Mouse (Mus musculus) layer of hippocampus, postnatal 36 days (tissue): ENCODE measurements around the gene Ncor1. TPM values are rescaled to one million over a fixed set of nuclear protein-coding genes. Genes with fewer than 3 reads are reported as not detected.
"Not testable (repeated sequence)": the region's sequence is repeated elsewhere in the genome, so short reads cannot be mapped to it uniquely, and the experiment has no call there.

Source experiments
- DNase-seq, 2 experiments: peaks; one replicate each; pipeline ENCODE4 v3.0.0; 2022
- total RNA-seq, 2 experiments: library from RNA; stranded (reverse); gene quantifications; 2 replicates each; pipeline ENCODE4 v1.2.3; 2021

The Ncor1 gene
- total RNA-seq: 100 to 1,000 TPM; 276 to 321 TPM

GRCm38 (mm10) chr11:62458276-62458724 is at the start of gene Ncor1, which contains the start of gene Pigl:
TSS of gene Ncor1 (minus strand) at chr11:62458541.
TSS of gene Pigl (plus strand) at chr11:62458460.
- DNase-seq: peak; percentile 84 to 86

GRCm38 (mm10) chr11:62507683-62508082 is 49.3 kb upstream of the Ncor1 start:
- DNase-seq: no peak

GRCm38 (mm10) chr11:62500529-62500928 is 42.2 kb upstream of the Ncor1 start:
- no peak for DNase-seq

DNA sequence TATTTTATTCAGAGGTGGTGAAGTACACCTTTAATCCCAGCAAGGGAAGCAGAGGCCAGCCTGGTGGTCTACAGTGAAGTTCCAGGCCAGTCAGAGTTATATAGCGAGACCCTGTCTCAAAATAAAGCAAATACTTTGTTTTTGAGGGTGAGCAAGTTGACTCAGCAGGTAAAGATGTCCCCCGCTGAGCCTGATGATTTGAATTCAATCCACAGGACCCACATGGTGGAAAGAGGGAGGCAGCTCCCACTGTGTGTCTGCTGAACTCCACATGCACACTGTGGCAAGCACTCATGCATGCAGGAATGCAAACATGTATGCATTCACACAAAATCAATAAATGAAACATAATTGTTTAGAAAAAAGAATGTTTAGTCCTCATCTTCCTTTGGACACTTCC is 40.5 kb upstream of the Ncor1 start:
- DNase-seq: no peak

DNA sequence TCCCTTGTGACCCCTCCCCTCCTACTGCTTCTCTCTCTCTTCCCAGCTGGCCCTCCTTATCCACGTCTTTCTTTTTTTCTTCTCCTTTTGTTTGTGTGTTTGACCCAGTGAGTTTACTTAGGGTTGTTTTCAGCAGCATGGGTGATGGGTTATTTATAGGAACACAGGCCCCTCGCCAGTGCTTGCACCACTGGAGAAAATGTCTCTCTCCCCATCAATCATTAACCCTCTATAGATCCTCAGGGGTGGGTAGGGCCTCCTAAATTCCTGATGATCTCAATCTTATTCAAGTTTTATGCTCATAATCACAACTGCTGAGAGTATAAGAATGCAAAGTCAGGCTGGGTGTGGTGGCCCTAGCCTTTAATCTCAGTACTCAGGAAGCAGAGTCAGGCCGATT is 38.8 kb upstream of the Ncor1 start:
- no peak for DNase-seq

DNA sequence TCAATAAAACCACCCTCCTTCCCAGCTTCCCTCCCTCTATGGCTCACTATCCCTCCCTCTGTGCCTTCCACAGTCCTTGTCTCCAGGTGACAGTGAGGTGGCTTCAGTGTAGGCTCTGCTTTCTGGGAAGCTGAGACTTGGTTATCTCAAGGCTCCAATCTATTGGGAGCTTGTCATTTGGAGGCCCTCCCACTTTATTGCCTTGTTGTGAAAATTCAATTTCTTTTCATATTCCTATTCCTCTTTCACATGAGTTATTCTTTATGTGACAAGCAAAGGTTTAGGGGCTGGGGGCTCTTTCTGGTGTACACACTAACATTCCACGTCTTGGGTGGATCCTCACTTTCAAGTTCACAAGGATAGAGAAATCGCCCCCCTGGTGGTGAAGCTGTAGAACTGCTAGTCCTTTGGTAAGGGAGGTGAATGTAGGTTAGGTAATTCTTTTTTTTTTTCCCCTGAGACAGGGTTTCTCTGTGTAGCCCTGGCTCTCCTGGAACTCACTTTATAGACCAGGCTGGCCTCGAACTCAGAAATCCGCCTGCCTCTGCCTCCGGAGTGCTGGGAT is 37.9 kb upstream of the Ncor1 start:
- DNase-seq: no peak

DNA sequence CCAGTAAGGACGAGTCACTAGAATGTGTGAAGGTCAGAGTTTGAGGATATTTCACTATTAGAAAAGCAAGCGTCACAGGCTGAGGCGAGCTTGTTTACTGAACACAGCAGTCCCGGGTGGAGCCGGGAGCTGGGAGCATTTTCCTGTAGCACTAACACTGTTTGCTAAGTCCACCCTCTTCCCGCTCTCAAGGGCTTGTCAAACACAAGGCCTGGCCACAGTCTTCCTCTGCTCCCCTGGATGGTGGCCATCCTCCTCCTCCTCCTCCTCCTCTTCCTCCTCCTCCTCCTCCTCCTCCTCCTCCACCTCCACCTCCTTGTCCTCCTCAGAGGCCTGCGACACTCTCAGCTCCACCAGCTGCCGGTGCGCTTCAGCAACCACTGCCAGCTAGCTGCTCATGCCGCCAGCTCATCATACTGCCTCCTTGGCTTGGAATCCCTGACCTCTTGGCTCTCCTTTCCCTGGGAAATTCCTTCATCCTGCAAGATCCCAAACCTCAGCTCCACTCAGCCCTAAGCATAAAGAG is 37.0 kb upstream of the Ncor1 start:
- DNase-seq: peak in 1 of 2 experiments; percentile 6

DNA sequence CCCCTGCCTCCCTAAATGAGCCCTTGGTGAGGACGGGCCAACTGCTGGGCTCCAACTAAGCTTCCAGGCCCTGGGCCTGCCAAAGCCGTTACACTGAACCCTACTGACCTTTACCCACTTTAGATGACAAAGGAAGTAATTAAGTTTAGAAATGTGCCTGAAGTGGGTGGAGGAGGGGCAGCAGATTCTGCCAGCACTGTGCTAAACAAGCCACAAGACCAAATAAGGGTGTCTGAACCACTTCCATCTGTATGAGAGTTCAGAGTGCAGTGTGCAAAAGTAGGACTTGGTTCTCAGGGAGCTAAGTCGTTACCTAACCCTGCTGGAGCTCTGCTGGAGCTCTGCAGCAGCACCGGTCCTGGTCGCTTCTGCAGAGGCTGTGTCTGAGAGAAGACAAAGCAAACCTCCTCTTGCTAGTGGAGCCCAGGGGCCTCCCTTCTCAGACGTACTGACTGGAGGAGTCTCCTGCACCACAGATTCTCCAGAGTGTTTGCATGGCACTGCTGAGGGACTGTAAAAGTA is 36.5 kb upstream of the Ncor1 start:
- peak in 1 of 2 experiments; percentile 20 for DNase-seq

DNA sequence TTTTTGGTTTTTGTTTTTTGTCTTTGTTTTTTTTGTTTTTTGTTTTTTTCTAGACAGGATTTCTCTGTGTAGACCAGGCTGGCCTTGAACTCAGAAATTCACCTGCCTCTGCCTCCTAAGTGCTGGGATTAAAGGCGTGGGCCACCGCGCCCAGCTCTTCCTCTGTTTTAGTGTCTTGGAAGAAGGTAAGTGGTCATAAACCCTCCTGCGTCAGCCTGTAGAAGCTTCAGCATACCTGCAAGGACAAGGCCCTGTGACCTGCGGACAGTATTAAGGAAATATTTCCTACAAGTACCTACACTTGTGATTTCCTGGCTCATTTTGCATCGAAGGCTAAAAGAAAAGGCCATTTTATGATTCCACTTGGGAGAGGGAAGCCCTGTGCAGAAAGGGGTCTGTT is 35.4 kb upstream of the Ncor1 start:
- DNase-seq: no peak

GRCm38 (mm10) chr11:62487540-62488350 is 29.4 kb upstream of the Ncor1 start:
- DNase-seq: no peak

DNA sequence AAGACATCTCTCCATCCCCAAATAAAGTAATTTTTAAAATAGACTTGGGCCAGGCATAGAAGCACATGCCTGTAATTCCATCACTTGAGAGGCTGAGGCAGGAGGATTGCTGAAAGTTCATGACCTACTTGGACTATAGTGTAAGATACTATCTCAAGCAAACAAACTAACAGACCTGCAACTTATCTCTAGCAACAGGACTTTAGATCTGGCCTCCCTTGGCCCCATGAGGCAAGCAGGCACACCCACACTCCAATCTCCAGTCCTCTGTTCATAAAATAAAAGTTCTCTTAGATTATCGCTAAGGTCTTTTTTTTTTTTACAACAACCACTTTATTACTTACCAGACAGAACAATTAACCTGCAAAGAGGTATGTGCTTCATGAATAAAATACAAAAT is 28.6 kb upstream of the Ncor1 start:
- DNase-seq: no peak

- no peak for DNase-seq
Measured at GRCm38 (mm10) chr11:62479581-62479980, 21.2 kb upstream of the Ncor1 start.

DNA sequence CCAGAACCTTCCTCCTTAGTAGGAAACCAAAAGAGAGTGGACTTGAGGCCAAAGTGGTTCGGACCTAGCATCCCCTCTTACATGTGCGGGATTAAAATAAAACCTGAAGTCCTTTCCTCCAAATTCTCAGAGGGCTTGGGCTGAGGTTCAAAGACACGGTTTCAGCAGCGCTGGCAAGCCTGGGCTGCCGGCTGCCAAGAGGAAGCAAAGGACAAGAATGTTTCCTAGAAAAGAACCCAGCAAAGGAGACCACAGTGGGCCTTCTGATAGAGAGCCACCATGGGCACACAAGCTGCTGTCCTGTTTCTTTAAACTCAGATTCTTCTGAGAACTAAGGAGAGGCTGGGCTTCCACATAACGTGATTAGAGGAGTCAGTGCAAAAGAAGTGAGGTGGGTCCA is 20.6 kb upstream of the Ncor1 start:
- DNase-seq: no peak

- no peak for DNase-seq
Measured at GRCm38 (mm10) chr11:62476156-62476555, 17.8 kb upstream of the Ncor1 start.

DNA sequence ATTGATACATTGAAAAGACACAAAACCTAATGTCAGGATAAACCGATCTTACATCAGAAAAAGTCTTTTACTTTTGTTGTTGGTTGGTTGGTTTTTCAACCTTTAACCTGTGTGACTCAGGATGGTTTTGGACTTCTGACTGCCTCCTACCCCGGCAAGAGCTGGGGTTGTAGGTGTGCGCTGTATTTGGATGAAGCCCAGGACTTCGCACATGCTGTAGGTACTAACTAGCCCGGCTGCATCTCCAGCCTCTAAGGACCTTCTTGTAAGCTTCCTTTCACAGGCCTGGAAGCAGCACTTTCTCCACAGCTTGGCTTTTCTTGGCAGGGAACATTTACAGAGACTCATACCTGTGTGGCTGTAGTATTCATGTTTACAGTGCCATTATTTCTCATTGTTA is 15.2 kb upstream of the Ncor1 start:
- DNase-seq: no peak

- DNase-seq: no peak
Measured at GRCm38 (mm10) chr11:62470451-62470850, 12.1 kb upstream of the Ncor1 start.

DNA sequence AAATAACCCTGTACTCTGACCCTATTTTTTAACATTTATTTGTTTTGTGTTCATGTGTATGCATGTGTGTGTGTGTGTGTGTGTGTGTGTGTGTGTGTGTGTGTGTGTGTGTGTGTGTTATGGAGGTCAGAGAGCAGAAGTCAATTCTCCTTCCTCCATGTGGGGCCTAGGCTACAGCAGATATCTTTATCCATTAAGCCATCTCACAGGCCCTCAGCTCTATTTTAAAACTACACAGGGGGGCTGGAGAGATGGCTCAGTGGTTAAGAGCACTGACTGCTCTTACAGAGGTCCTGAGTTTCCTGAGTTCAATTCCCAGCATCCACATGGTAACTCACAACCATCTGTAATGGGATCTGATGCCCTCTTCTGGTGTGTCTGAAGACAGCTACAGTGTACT is 8.9 kb upstream of the Ncor1 start:
- not testable (repeated sequence) for DNase-seq

DNA sequence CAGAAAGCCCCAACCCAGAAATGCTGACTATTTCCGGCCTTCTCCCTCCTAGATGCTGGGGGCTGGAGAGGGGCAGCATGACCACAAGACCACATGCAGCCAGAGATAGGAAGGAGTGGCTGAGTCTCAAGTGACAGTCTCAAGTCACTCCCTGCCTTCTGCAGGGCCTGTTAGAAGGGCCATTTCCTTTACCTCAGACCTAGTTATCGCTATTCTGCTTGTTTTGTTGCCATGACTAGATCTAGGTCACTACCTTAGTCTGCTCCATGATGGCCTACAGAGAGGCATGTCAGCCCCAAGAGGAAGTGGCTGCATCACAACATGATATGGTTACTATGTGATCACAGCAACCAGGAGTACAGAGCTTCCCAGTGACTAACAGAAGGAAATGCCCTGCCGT is 8.2 kb upstream of the Ncor1 start:
- DNase-seq: no peak

GRCm38 (mm10) chr11:62465849-62466248 is 7.5 kb upstream of the Ncor1 start:
- no peak for DNase-seq

DNA sequence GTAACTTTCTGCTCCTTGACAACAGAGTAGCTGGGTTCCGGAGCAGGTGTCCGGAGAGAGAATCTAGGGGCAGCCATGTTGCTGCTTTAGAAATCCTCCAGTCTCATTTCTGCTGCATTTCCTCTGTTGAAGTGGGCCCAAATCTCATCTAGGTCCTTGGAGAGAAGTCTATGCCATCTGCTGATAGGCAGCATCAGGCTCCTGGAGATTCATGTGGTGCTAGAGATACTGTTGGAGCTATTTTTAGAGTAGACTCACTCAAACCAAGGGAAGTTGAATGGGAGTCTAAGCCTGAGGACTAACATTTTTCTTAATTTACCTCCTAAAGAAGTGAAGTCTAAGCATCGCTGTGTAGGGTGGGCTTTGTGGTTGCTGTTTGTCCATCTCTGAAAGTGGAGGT is 6.4 kb upstream of the Ncor1 start:
- no peak for DNase-seq

DNA sequence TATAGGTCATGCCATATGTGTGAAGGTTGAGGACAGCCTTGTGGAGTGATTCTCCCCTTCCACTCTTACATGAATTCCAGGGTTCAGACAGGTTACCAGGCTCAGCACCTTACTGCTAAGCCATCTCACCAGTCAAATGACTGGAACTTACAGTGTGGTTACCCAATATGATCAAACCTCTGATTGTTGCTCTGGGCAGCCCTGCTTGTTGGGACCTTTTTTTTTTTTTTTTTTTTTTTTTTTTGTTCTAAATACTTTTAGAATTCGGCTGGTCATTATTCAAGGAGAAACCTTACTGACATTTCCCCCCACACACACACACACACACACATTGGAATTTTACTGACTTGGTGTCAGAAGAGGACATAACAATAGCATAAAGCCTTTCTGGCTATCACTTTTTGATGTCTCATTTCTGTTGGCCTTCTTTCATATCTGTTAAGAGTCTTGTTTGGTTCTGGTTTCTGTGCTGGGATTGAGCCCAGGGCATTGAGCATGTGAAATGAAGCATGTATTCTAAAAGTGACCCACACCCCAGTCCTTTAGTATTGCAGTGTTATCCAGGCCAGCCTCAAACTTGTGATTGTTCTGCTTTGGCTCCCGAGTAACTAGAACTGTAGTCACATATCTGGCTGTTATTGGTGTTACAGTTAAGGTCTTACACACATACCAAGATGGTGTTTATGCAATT is 5.0 kb upstream of the Ncor1 start:
- no peak for DNase-seq

DNA sequence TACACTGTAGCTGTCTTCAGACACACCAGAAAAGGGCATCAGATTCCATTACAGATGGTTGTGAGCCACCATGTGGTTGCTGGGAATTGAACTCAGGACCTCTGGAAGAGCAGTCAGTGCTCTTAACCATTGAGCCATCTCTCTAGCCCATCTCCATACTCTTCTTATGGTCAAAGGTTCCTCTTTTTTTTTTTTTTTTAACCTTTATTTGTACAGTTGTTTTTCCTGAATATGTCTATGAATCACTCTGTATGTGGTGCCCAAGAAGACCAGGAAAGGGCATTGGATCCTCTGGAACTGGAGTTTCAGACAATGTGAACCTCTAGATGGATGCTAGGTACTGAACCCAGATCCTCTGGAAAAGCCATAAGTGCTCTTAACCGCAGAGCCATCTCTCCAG is 4.2 kb upstream of the Ncor1 start:
- DNase-seq: not testable (repeated sequence)

DNA sequence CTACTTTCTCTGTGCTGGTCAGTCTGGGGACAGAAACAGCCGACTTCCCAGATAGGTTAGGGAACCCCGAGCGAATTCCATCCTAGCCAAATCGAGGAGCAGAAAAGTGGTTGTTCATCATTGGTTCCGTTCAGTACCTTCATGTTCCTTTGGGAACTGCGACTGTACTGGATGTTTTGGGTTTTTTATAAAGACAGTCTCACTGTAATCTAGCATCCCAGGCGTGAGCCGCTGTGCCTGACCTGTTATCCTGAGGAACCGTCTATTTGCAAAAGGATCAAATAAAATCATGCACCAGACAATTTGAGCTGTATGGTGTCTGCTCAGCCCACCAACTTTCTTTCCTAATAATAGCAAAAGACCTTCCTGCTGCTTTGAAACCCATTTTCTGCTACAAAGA is 439 bp upstream of the Ncor1 start:
- no peak for DNase-seq
